Mouse (Mus musculus) embryo, embryonic 10 days (tissue): ENCODE data around the gene Lsamp.

Experiments used
- DNase-seq: peaks from one replicate; pipeline ENCODE4 v3.0.0-alpha.2; 2015; ENCODE audit warnings: low spot score

The Lsamp gene

DNA sequence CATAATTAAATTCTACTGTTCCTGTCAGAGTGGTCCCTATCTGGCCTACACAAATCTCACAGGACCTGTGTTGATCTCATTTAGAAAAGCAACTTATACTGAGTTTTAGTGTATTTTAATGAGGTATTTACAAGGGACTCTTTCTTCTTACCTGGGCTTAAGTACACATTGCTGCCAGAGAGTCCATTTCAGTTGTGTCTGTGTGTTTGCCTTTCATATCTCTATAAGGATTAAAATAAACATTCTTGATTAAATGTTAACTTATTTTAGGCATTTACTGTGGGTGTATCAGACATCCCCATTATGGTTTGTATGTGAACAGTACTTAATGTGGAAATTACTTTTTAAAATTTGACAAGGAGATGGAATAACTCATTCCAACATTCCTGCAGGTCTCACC, 963.9 kb downstream of the Lsamp start:
- no peak for DNase-seq

DNA sequence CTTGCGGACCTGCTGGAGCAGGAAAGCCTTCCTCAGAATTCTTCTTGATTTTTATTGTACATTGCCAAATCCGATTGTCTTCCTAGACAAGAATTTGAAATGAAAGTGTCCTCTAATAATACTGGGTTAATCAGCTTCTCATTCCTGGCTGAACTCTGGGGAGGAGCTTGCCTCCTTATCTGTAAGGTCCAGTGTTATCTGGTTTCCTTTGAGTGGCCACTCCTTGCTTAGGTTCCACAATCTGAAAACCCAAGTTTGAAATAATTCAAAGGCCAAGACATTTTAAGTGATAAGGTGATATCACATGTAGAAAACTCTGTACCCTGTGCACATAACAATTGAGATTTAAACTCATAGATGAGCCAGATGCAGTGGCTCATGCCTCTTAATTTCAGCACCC, 975.0 kb downstream of the Lsamp start:
- DNase-seq = no peak

DNA sequence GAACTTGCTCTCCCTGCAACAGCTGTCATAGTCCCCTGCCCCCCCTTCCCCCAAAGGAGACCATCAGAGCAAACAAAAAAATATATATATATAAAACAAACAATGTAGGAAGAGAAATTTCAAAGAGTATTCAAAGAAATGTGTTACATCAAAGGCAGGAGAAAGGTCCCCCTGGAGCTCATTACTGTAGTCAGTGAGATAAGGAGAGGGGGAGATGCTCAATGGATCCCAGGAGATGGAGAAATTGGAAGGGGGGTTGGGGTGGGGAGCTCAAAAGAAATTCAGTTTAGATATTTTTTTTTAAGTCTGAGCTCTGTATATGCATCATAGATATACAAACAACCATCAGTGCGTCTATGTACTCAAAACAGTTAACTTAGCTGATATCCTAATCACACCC, 976.4 kb downstream of the Lsamp start:
- no peak for DNase-seq

DNA sequence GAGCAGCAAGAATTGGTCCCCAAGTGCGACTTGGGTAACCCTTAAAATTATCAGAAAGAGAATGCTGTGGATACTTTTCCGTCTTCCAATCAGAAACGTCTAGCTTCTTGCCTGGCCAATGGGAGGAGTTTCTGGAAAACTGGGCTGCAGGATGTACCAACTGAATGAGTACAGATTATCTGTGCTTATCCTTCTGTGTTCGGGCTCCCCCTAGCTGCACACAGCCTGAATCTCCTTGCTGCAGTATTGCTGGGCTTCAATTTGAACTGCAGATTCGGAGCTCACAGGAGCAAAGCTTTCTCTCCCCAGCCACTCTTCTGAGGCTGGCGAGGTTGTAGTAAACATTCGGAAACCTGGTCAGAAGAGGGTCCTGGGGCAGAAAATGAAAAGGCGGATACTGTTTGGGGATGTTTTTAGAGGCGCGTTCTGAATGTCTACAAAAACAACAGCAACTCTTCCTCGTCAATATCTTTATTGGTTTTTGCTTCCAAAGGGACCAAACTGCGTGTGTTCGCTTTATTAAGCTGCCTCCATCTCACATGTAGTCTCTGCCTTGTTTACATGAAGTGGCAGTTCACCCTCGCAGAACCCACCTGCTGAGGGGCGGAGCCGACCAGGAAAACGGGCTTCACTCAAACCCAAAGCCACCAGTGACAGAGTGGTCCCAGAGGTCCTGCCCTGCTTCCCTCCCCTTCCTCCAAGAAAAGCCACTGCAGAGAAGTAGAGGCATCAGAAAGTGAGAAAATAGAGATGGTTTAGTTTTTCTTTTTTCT, 984.1 kb downstream of the Lsamp start:
- peak; percentile 91 for DNase-seq

DNA sequence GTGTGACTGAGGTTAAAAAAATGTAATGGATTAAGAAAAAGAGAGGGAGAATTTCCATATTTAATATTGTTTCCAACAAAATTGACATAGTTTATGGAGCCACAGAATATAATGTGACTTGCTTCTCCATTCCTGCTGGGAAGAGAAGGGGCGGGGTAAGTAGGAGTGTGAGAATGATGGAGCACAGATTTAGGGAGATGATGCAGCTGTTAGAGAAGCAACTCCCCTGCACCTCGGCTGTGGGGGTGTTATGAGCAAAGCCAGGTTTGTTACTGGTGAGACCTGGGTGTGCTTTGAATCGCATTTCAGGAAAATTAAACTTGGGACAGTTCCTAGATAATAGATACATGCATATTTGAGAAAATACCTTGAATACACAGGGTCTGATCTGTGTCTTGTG, 987.2 kb downstream of the Lsamp start:
- no peak for DNase-seq

DNA sequence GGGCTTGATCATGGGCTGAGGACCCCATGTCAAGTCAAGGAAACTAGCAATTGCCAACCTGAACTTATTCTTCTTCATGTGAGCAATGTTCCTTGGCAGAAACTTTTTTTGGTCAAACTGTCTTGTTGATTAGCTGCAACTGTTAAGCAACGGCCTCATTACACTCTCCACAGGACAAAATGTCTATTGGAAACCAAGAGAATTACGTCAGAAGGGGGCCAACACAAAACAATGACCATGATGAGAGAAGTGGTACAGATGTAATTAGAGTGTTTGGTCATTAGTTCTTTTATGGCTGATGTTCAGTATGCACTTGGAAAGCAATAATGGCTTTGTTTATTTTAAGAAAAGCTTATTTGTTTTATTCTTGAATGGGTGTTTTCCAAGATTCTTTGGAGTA, 989.9 kb downstream of the Lsamp start:
- DNase-seq = no peak

DNA sequence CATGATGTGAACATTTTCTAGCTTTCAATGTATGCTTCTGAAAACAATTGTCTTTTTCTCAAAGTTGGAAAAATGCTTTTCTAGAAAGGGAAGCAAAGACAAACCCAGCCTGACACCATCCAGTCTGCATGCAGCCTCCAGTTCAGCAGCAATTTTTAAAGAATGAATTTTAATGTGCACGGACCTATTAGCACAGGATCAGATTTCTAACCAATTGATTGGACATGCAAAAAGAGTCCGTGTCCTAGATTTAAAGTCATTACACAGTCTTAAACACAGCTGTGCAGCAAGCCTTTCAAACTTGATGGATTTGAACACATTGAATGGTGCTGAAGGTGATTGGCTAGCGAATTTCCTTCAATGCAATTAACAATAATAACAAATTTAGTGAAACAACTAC, 998.9 kb downstream of the Lsamp start:
- no peak for DNase-seq

DNA sequence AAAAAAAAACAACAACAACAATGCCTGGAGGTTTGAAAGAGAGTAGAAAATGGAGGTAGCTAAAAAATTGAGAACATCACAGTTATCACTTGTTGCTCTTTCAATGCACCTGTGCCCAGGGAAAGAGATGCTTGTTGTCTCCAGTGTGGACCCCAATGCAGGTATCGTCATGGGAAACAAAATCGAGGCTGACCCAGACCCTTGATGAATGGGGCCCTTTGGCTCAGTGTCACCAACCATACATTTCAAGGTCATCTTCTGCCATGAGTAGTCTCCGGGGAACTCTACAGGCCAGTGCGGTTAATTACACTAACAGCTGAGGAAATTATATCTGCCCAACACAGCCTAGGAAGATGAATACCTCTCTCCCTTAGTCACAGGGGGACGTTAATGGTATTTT, 1023.4 kb downstream of the Lsamp start:
- no peak for DNase-seq

DNA sequence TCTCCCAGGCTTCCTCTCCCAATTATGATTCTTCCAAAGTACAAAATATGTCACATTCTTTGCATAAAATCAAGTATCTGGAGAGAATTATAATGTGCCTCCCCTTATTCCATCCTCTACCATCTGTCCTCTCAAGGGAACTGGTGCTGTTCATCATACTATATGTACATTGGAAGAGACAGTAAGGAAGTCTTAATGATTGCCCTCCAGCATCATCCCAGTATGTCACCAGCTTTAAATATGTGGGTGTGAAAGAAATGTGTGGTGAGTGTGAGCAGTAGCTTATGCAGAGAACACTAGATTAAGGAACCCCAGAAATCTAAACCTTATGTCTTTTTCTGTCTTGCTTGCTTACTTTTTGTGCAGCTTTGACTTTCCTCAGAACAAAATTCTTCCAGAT, 1050.6 kb downstream of the Lsamp start:
- DNase-seq = no peak

DNA sequence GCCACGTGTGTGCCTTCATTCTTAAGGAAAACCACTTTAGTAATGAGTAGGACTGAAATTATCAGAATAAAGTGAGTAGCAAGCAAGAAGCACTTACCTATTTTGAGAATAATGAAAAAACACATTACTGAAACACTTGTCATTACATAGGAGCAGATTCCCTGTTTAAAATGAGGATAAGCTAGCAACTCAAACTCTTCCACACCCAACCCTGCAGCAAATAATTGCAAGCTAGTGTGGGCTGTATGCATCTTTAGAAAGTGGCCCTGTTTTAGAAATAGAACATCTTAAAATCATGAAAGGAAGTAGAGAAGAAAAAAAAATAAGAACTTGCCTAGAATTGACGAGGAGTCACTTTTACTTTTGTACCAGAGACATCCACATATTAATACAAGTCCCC, 1057.5 kb downstream of the Lsamp start:
- no peak for DNase-seq

DNA sequence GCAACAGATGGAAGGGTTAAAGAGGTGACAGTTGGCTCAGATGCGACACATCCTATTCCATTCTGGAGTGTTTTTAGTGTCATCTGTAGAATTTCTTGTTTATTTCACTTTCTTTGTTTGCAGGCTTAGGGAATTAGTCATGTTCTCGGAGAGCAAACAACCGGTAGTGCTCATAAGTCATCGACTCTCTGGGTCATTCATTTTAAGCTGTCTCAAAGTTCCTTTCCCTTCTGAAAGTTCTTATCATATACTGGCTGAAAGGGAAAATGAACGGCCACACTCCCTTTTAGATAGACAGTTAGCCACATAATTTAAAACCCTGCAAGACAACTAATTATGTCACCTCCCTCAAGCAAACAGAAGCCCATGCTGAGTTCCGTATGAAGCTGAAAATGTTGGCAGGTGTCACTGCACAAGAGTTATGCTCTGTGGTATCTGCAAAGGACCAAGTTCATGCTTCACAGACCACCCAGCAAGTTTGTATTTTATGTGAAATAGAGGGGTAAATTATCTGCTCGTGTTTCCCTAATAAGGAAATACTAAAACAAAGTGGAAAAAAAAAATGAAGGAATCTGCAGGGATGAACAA, 1079.2 kb downstream of the Lsamp start:
- DNase-seq = no peak

DNA sequence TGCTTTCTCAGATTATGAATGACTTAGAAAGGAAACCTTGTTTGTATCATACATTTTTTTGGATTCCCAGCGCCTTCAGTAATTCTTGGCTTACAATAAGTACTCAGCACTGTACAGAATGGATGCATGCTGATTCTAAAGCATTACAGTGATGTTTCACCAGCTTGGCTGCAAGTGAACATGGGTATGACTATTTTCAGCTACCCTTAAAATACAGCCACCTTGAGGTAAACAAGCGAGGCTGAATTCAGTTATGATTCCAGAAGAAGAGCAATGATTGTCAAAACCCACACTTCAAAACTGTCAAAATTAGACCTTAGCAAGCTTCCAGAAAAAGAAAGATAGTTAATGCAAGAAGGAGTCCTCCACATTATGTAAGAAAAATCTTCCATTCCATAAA, 1089.3 kb downstream of the Lsamp start:
- DNase-seq = no peak

DNA sequence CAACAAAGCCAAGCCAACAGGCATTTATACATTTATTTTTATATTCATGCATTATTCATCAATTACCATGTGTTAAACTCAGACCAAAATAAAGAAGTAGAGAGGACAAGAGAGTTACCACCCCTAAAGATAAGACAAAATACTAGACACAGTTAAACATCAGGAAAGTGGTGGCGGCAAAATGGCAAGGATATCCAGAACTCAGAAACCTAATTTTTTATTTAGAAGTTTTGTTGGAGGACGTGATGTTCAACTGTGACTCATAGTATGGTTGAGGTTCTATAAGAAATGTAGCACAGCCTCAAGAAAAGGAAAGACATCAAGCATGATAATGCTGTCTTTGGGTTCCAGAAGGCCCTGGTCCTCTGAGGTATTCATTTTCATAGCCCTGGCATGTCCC, 1104.5 kb downstream of the Lsamp start:
- DNase-seq = no peak

DNA sequence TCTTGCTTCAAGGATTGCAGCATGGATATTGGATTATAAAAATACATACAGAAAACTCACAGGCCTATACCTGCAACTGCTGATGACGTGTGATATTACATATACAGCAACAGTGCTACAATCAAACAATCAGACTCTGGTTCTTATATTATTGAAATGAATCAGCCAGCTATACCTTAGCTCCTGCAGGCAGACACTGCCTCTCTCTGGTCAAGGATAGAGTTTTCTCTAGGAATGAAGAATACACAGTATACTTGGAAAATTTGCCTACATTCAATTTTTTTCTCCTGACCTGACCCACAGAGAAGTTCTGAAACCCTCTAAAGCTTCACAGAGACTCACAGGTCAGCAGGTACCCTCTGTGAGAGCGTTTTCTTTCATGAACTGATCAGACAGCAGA, 1105.9 kb downstream of the Lsamp start:
- no peak for DNase-seq

DNA sequence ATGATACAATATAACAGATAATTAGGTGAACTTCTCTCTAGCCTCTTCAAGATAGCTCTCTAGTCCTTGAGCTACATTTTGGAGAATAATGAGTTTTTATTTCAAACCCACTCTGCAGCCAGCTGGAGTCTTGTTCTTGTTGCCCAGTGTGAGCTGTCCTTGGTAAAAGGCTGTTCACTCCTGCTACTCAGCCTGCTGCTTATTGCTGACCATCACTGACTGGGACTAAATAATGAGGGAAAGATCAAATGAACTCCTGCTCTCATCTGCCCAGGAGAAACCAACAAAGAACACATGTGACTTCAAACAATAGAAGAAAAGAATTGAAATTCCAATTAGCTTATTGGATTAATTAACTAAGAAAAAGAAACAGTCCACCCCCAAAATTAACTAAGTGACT, 1107.1 kb downstream of the Lsamp start:
- DNase-seq = peak; percentile 17

DNA sequence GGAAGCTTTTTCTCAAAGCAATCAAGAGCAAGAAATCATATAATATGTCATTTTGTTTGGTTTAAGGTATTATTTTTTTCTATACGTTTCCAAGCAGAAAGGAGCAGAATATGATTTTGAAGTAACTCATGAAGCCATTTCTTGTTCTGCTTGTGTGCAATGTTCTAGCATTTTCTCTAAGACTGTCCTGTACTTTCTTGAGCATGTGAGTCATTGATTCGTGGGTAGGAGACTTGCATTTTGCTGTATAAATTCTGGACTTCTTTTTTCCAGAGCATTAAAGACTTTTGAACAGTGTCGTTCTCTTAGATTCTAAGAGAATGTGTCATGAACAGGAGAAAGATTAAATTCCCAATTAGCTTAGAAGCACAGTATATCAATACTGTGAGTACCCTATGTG, 1118.6 kb downstream of the Lsamp start:
- no peak for DNase-seq

DNA sequence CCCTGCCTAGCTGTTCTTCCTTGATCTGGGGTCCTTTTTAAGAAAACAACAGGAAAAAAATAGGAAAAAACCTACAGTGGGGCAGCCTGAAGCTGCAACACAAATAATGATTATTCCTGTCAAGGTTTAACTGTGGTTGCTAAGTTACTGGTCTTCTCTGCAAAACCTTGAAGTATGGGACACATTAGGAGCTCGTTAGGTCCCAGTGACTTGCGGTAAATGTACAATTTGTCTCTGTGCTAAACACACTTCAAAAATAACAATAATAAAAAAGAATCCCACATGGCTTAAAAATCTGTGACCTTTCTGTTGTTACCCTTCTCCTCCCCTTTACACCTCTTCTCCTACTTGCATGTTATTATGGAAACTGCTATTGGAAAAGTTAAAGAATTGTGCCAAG, 1140.2 kb downstream of the Lsamp start:
- DNase-seq = no peak

DNA sequence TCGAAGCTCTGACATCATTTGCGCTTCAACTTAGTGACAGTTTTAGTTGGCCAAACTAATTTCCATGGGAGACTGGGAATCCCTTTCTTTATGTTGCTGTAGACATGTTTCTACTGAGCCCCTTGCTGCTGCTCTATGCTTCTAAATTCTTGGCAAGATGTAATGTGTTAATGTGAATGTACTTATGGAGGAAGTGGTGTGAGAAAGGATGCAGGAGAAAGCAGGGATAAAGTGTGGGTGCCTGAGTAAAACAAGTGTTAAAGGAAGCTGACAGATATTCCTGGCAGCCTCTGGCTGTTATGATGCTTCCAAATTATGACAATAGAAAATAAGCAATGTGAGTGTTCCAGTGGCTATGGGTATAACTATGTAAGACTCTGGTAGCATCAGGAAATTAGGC, 1140.9 kb downstream of the Lsamp start:
- DNase-seq = no peak

DNA sequence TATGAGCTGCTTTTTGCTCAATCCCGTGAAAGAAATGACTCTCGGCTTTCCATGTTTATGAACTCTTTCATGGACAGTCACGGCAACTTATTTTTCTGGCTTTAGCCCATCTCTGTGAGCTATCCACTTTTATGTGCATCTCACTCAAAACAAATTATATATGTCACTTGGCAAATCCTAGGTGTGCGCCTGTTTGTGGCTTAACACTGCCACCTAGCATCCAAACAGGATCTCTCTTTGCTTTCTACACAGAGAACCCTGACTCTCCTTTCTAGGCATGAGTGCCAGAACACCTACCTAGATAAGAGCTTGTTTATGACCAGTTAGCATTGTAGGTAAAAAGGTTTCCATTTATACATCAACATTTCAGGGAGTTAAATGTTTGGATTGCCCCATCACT, 1146.9 kb downstream of the Lsamp start:
- peak; percentile 46 for DNase-seq

DNA sequence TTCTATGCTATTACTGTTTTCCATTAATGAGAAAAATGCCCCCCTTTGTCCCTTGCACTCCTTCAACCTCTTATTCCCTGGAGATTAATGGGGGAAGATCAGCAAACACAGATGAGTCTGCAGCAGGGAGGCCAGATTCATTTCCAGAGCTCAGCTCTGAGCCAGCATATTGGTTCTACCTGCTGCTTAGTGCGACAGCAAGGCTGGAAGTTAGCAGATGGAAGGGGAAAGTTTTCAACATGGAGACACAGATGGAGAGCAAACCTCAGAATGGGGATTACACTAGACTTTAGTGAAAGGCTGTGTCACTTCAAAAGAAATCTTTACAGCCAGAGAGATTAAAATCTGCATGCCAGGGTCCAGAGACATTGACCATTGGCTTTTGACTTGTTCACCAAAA, 1188.7 kb downstream of the Lsamp start:
- DNase-seq = no peak

DNA sequence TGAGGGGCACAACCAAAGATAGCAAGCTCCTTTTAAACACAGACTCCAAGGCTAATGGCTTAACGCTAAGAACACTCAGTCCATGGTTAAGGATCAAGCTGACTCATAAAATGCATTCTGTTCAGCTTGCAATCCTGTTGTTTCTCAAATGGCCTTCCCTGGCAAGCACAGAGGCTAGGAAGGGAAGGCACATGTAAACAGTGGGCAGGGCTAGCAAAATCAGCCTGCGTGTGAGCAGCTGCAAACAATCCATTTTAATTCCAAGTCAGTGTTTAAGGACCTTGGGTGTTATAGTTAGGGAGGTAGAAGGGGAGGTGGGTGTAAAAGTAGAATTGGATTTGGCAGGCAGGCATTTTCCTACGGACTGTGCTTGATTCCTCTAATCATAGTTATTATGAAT, 1195.4 kb downstream of the Lsamp start:
- DNase-seq = no peak

DNA sequence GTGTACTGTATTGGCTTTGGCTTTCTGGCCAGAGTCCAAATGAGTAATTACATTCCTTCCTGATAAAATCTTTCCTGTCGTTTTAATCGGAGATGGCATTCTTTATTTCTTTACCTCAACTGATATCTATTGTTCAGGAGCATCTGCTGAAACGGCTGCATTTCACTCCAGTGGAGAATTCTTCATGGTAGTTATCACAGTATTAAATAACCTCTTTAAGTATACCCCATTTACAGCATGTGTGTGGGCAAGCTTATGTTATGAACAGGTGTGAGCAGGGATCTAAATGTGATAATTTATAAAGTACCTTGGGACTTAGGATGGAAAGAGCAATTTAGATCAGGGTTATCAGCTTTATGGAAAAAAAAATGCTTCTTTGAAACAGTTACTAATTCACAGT, 1196.7 kb downstream of the Lsamp start:
- DNase-seq = no peak

DNA sequence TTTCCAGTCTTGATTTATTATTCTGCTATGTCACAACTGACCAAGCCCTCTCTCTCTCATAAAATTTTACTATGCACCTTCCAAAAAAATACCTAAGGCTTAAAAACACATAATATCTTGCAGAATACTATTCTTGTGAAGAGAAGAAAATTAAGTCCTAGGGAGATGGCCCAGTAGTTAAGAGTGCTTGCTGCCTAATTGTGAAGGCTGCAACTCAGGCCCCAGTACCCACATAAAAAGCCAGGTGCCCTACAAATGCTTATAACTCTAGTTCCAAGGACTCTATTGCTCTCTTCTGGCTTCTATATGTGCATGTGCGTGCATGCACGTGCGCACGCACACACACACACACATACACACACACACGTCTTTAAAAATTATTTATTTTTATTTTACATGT, 1225.9 kb downstream of the Lsamp start:
- no peak for DNase-seq

DNA sequence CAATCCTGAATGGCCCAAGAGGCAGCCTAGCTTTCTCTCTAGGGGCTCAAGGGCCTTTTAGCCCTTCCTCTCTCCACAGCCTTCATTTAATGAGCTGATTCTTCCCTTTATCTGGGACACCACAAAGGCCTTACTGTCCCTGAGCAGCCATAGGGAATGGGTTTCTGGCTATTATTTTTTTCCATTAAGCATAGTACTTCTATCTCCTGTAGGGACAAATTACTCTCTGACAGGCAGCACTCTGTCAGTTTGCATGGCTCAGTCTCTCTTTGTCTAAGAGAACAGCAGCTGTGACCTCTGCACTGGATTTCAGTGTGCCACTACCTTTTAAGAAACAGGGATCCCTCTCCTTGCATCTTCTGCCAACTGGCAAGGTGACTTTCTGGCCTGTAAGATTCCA, 1251.7 kb downstream of the Lsamp start:
- DNase-seq = no peak
